Mouse (Mus musculus) right cerebral cortex, adult 2 months (tissue): ENCODE results near the gene Smco4.

ENCODE experiments used
- DNase-seq, 2 experiments: peaks; one replicate each; pipeline ENCODE4 v3.0.0; 2021 to 2022; ENCODE audit warnings: low spot score in 2 of 2

Smco4 gene

DNA sequence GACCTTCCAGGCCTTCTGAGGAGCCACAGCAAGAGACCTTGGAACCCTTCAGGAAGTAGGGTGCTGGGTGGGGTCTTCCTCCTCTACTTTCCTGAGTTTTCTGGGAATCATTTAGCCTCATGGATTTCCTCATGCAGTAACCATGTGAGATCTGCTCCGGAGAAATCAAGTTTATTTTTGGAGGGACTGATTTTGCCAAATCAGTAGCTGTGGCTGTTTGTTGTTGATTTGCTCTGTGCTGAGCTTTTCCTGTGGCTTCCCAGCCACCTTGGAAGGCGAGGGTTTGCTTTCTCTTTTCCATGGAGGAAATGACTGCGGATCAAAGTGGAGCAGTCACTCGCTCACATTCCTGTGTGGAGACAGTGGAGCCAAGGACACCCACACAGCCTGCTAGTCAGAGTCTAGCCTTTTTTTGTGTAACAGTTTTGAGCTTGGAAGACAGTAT, 14.2 kb downstream of the Smco4 start:
- DNase-seq, result peak; percentile 22 to 33

DNA sequence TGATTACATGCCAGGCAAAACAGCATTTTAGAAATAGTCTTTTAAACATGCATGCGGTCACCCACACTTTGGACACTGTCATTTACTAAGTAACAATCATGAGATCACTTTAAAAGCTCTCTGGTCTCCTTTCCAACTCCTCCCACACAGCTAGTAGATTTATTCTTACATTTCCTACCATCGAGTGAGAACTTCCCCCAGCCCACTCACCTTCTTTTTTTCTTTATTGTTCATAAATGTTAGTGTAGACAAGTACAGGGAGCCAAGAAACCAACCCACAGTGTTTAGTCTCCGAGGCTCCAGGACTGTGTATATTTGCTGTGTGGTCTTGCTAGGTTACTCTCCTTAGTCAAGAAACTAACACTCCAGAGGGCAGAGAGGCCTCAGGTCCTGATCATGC, 16.1 kb downstream of the Smco4 start:
- DNase-seq, result peak; percentile 20 to 34

DNA sequence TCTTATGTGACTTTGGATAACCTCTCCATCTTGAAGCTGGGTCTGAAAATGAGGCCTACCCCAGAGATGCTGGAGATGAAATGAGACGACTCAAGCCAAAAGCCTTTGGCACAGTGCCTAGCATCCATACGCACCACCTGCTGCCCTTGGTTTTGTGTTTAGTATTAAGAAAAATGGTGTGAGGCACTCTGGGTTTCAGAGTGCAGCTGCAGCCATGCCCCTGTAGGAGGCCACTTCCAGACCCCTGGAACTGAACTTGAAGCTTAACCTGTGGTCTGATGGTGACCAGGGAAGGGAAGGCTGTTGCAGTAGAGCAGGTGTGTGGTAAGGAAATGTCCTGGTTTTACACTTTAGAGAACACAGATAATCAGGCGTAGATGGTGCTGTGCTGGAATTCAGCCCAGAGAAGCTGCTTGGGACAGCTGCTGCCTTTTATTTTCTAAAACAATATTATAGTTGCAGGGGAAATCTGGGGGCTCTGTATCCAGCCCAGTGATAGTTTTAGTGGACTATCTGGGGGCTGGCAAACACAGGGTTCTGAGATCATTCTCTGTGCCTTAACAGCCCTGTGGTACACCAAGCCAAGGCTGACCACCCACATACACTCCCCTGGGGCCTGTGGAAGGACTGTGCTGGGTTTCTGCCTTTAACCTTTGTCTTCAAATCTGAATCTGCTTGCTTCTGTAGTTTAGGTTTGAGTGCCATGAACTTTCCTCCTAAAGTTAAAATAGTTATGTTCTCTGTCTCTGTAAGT, 17.5 kb downstream of the Smco4 start:
- DNase-seq, result no peak

GRCm38 (mm10) chr9:15512918-15513317, 19.7 kb downstream of the Smco4 start:
- DNase-seq, result no peak

- no peak for DNase-seq
These were observed 22.8 kb downstream of the Smco4 start for GRCm38 (mm10) chr9:15516007-15516406.

GRCm38 (mm10) chr9:15517979-15518378, 24.7 kb downstream of the Smco4 start:
- DNase-seq, result no peak

- DNase-seq, result no peak
These were observed 29.1 kb downstream of the Smco4 start for GRCm38 (mm10) chr9:15522348-15522747.

- no peak for DNase-seq
These were observed 29.7 kb downstream of the Smco4 start for GRCm38 (mm10) chr9:15522887-15523286.

GRCm38 (mm10) chr9:15523646-15524045, 30.4 kb downstream of the Smco4 start:
- no peak for DNase-seq

GRCm38 (mm10) chr9:15525246-15525645, 32.0 kb downstream of the Smco4 start:
- DNase-seq, result no peak

DNA sequence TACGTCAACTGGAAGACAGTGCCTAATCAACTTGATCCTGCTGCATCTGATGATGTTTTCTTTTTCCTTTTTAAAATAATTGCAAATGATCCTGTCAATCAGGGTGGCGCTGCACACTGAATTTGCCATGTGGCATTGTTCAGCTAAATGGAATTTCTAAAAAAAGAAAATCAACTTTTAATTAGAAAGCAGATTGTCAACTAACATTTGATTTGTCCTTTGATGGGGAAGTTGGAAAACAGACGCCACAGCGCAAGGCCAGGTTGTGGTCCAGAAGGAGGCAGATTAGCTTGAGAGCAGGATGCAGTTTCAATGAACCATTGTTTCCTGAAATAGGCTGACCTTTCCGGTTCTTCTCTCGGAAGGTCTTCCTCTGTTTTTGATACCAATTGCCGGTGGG, 33.3 kb downstream of the Smco4 start:
- DNase-seq, result no peak

- DNase-seq, result no peak
These were observed 34.6 kb downstream of the Smco4 start for GRCm38 (mm10) chr9:15527846-15528245.

DNA sequence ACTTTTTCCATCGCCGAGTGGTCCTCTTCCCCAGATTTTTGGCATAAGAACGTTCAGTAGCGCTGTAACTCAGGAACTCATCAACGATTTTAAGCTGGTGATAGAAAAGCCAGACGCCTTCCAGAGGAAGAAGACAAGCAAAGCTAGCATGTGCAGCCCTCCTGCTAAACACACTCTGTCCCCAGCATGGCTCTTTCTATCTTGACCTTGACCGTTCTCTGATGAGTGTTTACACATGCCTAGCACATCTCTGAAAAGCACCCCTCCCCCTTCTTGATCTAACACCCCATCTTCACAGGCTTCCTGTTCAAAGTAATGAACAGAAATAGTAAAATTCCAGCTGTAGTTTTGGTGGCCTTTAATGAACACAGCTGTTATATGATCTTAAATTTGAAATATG, 35.1 kb downstream of the Smco4 start:
- DNase-seq, result no peak

DNA sequence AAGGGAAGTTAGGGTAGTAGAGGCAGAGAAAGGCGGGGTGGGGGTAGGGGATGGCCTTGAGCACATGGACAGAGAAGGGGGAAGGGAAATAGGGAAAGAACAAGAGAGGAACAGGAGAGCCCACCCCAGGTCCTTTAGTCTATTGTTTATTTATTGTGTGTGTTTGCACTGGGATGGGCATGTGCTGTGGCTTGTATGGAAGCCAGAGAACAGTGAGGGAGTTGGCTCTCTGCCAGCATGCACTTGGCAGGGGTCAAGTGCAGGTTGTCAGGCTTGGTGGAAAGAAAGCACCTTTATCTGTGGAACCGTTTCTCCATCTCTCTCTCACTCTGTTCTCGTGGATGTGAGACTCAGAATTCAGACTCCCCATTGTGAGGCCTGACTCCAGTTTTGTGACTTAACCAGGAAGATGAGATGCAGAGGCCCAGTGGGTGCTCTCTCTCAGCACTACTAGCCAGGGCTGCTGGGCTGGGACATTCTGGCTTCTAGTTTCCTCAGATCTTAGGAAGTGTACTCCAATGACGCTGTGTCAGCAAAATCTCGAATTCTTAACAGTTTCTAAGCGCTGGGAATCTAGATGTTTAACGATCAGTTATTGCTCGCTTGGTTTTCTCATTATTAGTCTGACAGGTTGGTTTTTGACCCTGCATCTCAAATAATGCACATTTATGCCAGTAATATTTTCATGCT, 36.2 kb downstream of the Smco4 start:
- DNase-seq, result no peak

DNA sequence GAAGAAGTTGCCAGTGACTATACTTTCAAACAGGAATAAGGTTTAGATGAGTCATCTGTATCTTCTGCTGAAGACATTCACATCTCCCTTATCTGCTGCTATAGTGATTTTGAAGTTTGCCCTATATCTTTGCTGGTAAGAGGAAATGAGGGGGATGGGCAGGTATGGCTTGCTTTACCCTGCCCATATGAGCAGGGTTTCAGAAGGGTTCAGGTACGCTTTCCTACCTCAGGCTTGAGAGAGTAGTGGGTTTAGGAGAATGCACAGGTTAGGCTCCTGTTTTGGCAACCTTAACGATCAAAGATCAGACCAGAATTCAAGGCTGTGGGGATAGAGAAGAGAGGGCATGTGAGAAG, 36.7 kb downstream of the Smco4 start:
- DNase-seq, result no peak

GRCm38 (mm10) chr9:15531204-15531603, 38.0 kb downstream of the Smco4 start:
- DNase-seq, result no peak

DNA sequence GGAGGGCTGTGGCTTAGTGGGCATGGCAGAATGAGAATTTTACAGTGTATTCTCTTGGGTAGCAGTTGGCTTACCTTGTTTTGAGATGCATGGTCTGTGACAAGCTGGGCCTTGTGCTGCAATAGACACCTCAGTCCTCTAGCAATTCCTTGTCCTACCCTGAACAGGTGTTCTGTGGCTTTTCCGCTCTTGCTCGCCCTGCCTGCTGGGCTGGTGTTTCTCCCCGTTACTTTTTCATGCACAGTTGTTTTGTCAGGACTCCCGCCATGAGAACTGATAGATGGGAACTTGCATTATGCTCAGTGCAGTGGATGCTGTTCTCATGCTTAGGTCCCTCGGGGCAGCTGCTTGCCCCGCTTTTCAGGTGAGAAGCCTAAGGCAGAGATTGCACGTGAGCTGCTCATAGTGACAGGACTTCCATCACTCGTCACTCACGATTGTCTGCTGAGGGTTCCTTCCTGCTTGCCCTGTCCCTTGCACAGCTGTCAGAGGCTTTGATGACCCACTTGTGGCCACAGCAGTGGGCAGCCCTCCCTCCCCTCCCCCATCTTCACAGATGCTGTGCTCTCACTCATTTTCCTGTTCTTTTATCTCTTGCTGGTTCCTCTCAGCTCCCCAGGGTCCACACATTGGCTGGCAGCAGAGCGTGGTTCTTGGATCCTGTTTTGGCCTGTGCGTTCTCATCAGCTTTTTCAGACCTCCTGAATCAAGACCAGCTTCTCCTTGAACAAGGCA, 40.3 kb downstream of the Smco4 start:
- DNase-seq, result no peak

GRCm38 (mm10) chr9:15534110-15534509, 40.9 kb downstream of the Smco4 start:
- DNase-seq, result no peak

- no peak for DNase-seq
These were observed 42.2 kb downstream of the Smco4 start for GRCm38 (mm10) chr9:15535418-15535817.

GRCm38 (mm10) chr9:15536861-15537426, 43.7 kb downstream of the Smco4 start:
- no peak for DNase-seq

GRCm38 (mm10) chr9:15537455-15538048, 44.3 kb downstream of the Smco4 start:
- no peak for DNase-seq

GRCm38 (mm10) chr9:15538979-15539533, 45.8 kb downstream of the Smco4 start:
- DNase-seq, result no peak
